Mouse (Mus musculus) olfactory bulb, adult 2 months (tissue): Measurements from ENCODE around the gene Creb3l2. TPM values are rescaled to one million over a fixed set of nuclear protein-coding genes. Genes with fewer than 3 reads are reported as not detected.

ENCODE experiments used
- H3K27ac ChIP-seq: fragments of 200-500 bp; 2 replicates; pipeline ENCODE4 v1.5.1; 2012; ENCODE audit warnings: low read depth, low read length; ENCODE audit not compliant: insufficient read depth
- H3K4me1 ChIP-seq: fragments of 200-500 bp; 2 replicates; pipeline ENCODE4 v1.6.1; 2012; ENCODE audit warnings: low read length; ENCODE audit not compliant: control insufficient read depth, insufficient read depth
- H3K4me3 ChIP-seq: fragments of 200-500 bp; 2 replicates; pipeline ENCODE4 v1.5.1; 2012; ENCODE audit warnings: mild to moderate bottlenecking, low read depth, low read length, moderate library complexity; ENCODE audit not compliant: insufficient read depth
- CTCF ChIP-seq: fragments of 200-500 bp; IDR thresholded peaks from 2 replicates; pipeline ENCODE4 v1.5.1; 2012; ENCODE audit warnings: low read depth, mild to moderate bottlenecking, low read length, moderate library complexity; ENCODE audit not compliant: insufficient read depth
- POLR2A ChIP-seq: fragments of 200-500 bp; IDR thresholded peaks from 2 replicates; pipeline ENCODE4 v1.6.1; 2012; ENCODE audit warnings: mild to moderate bottlenecking, low read depth, low read length, moderate library complexity; ENCODE audit not compliant: insufficient read depth
- WGBS: fragments of 180-500 bp; shearing (Covaris S2); methylation state at CpG from one replicate; pipeline ENCODE4 v1.1.7; 2018; 5-methylcytosine and 5-hydroxymethylcytosine counted together
- polyA plus RNA-seq: library from polyadenylated mRNA; stranded (reverse); fragments of >200 nt; gene quantifications from 2 replicates; pipeline ENCODE4 v1.2.4, GENCODE M21; 2012; ENCODE audit warnings: low replicate concordance; ENCODE audit not compliant: missing spikeins, insufficient read depth, insufficient read length

The Creb3l2 gene
- polyA plus RNA-seq, 1 experiment, result not detected

GRCm38 (mm10) chr6:37406018-37406417 is 35.9 kb downstream of the Creb3l2 start:
- peaks cover 5% of the 10 kb centered on the region for H3K4me1 ChIP-seq
- H3K4me3 ChIP-seq, result no peak overlapping the region
- TF ChIP-seq CTCF (no peak), POLR2A (no peak)
- no peak overlapping the region for H3K27ac ChIP-seq
- 92% methylated on average over 10 of the region's 10 CpGs for WGBS

- H3K27ac ChIP-seq, result no peak overlapping the region
- H3K4me1 ChIP-seq, result peaks cover 10% of the 10 kb centered on the region
- TF ChIP-seq CTCF (no peak), POLR2A (no peak)
- WGBS, result 69% methylated on average over 3 of the region's 3 CpGs
- H3K4me3 ChIP-seq, result no peak overlapping the region
Observed at GRCm38 (mm10) chr6:37404325-37404724, 37.6 kb downstream of the Creb3l2 start.

GRCm38 (mm10) chr6:37401928-37402327 is 40.0 kb downstream of the Creb3l2 start:
- Histone ChIP-seq H3K4me1 (peaks cover 13% of the 10 kb centered on the region), H3K27ac (no peak overlapping the region), H3K4me3 (no peak overlapping the region)
- WGBS, result 78% methylated on average over 7 of the region's 7 CpGs
- TF ChIP-seq POLR2A, result no peak
- no peak for TF ChIP-seq CTCF

- Histone ChIP-seq H3K27ac (no peak overlapping the region), H3K4me3 (no peak overlapping the region), H3K4me1 (peaks cover 13% of the 10 kb centered on the region)
- no peak for TF ChIP-seq POLR2A
- TF ChIP-seq CTCF, result no peak
- 69% methylated on average over 11 of the region's 11 CpGs for WGBS
Observed at GRCm38 (mm10) chr6:37400866-37401525, 41.0 kb downstream of the Creb3l2 start.

GRCm38 (mm10) chr6:37400167-37400566 is 41.8 kb downstream of the Creb3l2 start:
- WGBS, result 95% methylated on average over 4 of the region's 4 CpGs
- TF ChIP-seq POLR2A, result no peak
- TF ChIP-seq CTCF, result no peak
- Histone ChIP-seq H3K4me3 (no peak overlapping the region), H3K4me1 (peaks cover 19% of the 10 kb centered on the region), H3K27ac (no peak overlapping the region)

- H3K4me1 ChIP-seq, result peaks cover 19% of the 10 kb centered on the region
- H3K4me3 ChIP-seq, result no peak overlapping the region
- peak overlapping the region; percentile 86 for H3K27ac ChIP-seq
- 23% methylated on average over 10 of the region's 10 CpGs for WGBS
- TF ChIP-seq CTCF (no peak), POLR2A (no peak)
Observed at GRCm38 (mm10) chr6:37398943-37399342, 43.0 kb downstream of the Creb3l2 start.

GRCm38 (mm10) chr6:37397973-37398372 is 44.0 kb downstream of the Creb3l2 start:
- Histone ChIP-seq H3K4me1 (peaks cover 19% of the 10 kb centered on the region), H3K27ac (no peak overlapping the region), H3K4me3 (no peak overlapping the region)
- 81% methylated on average over 9 of the region's 9 CpGs for WGBS
- no peak for TF ChIP-seq CTCF
- no peak for TF ChIP-seq POLR2A

GRCm38 (mm10) chr6:37397254-37397653 is 44.7 kb downstream of the Creb3l2 start:
- WGBS, result 99% methylated on average over 4 of the region's 4 CpGs
- no peak overlapping the region for H3K27ac ChIP-seq
- H3K4me1 ChIP-seq, result peaks cover 19% of the 10 kb centered on the region
- TF ChIP-seq POLR2A (no peak), CTCF (no peak)
- H3K4me3 ChIP-seq, result no peak overlapping the region

- no peak for TF ChIP-seq CTCF
- TF ChIP-seq POLR2A, result no peak
- no peak overlapping the region for H3K27ac ChIP-seq
- peaks cover 14% of the 10 kb centered on the region for H3K4me1 ChIP-seq
- WGBS, result 92% methylated on average over 4 of the region's 4 CpGs
- no peak overlapping the region for H3K4me3 ChIP-seq
Observed at GRCm38 (mm10) chr6:37396127-37396526, 45.8 kb downstream of the Creb3l2 start.

- H3K27ac ChIP-seq, result no peak overlapping the region
- WGBS, result 75% methylated on average over 6 of the region's 6 CpGs
- H3K4me1 ChIP-seq, result peaks cover 5% of the 10 kb centered on the region; the same call in 1 of the 2 replicates
- H3K4me3 ChIP-seq, result no peak overlapping the region
- TF ChIP-seq POLR2A (no peak), CTCF (no peak)
Observed at GRCm38 (mm10) chr6:37393263-37393662, 48.7 kb downstream of the Creb3l2 start.
